Mouse (Mus musculus): ENCODE measurements around the gene Rnaseh2c. TPM values are rescaled to one million over a fixed set of nuclear protein-coding genes. Genes with fewer than 3 reads are reported as not detected.

Rnaseh2c gene
- polyA plus RNA-seq (2012; rRNA removed) = 77.3 and 81.5 TPM in 2 replicates

GRCm38 (mm10) chr19:5601752-5602541 lies at the start of gene Rnaseh2c:
Rnaseh2c (plus strand) TSS chr19:5601873.

DNA sequence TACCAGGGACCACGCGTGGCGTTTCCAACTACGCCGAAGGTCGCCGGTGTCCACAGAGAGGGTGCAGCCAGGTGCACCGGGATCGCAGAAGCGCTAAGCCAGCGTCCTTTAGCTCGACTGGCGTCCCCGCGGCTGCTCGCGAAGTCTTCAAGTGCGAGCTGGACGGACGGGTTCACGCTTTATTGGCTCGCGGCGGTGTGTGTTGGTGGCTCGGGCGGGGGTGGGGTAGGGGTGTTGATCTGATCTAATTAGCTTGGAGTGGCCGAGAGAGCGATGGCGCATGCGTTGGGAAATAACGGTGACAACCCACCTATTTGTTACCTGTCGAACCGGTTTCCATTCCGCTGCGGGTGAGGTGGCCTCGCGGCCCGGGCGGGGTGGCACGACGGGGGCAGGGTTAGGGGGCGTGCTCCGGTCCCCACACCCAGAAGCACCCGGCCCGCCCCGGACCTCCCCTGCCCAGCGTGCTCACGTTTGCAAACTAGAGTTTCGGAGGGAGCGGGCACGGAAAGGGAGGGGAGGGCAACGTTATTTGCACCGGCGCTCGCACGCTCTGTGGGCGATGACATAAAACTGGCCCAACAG lies 41.1 kb upstream of the Rnaseh2c start, which contains the start of gene Ovol1:
Gene Ovol1, minus strand, starts transcription at position 190 of the 585 bp plus-strand sequence.

GRCm38 (mm10) chr19:5567534-5568469 lies 33.9 kb upstream of the Rnaseh2c start, which contains the start of gene Ap5b1:
Ap5b1 (plus strand) TSS chr19:5568025.

DNA sequence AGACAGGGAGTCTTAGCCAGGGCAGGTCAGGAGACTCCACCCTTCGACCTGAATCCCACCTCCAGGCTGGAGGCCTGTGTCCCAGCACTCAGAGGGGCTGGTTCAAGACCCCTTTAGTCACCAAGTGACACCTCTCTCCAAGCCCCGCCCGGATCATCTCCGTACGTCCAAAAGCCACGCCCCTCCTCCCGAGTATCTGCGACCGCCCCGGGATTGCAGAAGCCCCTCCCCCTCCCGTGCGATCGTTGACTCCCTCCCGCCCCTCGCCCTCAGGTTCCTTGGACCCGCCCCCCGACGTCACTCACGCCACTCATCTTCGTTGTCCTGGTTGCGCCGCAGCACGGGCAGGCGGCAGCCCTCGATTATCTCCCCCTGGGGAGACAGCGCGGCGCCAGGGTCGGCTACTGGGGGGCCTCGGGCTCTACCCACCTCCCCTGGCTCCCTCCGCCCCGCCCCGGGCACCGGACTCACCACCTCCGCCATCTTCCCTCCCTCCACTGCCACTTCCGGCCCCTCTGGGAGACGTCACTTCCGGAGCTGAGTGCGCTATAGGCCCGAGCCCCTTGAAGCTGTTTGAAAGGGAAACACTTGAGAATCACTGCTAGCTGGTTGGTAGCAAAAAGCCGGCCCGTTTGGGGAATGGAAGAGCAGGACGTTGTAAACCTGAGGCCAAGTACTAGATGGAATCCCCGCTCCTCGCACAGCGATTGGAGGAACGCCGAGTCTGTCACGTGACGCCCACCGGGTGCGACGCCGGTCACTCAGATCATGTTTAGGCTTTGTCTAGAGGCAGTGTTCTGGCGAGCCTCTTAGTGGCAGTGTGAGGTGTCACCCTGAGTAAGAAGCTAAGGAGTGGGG lies 8.1 kb downstream of the Rnaseh2c start, which contains the start of gene Kat5:
Gene Kat5, minus strand, starts transcription at position 691 of the 858 bp plus-strand sequence.

GRCm38 (mm10) chr19:5637069-5638047 lies 35.7 kb downstream of the Rnaseh2c start, which contains the start of gene Rela:
Rela (plus strand) TSS chr19:5637483.

Other genes with a start within 250 kb of the Rnaseh2c start
- 21.5 and 23.3 TPM in 2 replicates for gene Eif1ad, start 235.1 kb upstream of the Rnaseh2c start, polyA plus RNA-seq (2012; rRNA removed)
- gene Banf1, start 234.7 kb upstream of the Rnaseh2c start, polyA plus RNA-seq (2012; rRNA removed) = 133 and 148 TPM in 2 replicates
- gene Sart1, start 213.2 kb upstream of the Rnaseh2c start, polyA plus RNA-seq (2012; rRNA removed) = 23.3 and 24.9 TPM in 2 replicates
- 0.01 and 0.09 TPM in 2 replicates for gene Tsga10ip, start 199.3 kb upstream of the Rnaseh2c start, polyA plus RNA-seq (2012; rRNA removed)
- gene Drap1, start 176.9 kb upstream of the Rnaseh2c start, polyA plus RNA-seq (2012; rRNA removed) = 68.6 and 80.7 TPM in 2 replicates
- gene AI837181, start 176.7 kb upstream of the Rnaseh2c start, polyA plus RNA-seq (2012; rRNA removed) = 13.6 and 16.4 TPM in 2 replicates
- 0.01 TPM in 1 of 2 replicates, not detected in the other for gene Fosl1, start 154.3 kb upstream of the Rnaseh2c start, polyA plus RNA-seq (2012; rRNA removed)
- gene Ccdc85b, start 144.0 kb upstream of the Rnaseh2c start, polyA plus RNA-seq (2012; rRNA removed) = 1.2 and 1.4 TPM in 2 replicates
- gene Fibp, start 141.3 kb upstream of the Rnaseh2c start, polyA plus RNA-seq (2012; rRNA removed) = 23.0 and 23.8 TPM in 2 replicates
- 0.06 and 0.07 TPM in 2 replicates for gene Ctsw, start 133.4 kb upstream of the Rnaseh2c start, polyA plus RNA-seq (2012; rRNA removed)
- gene Efemp2, start 127.9 kb upstream of the Rnaseh2c start, polyA plus RNA-seq (2012; rRNA removed) = 10.5 and 10.6 TPM in 2 replicates
- 11.9 and 12.6 TPM in 2 replicates for gene Mus81, start 113.5 kb upstream of the Rnaseh2c start, polyA plus RNA-seq (2012; rRNA removed)
- gene Cfl1, start 111.4 kb upstream of the Rnaseh2c start, polyA plus RNA-seq (2012; rRNA removed) = 433 and 538 TPM in 2 replicates
- gene 1700020D05Rik, start 98.1 kb upstream of the Rnaseh2c start, polyA plus RNA-seq (2012; rRNA removed) = 0.45 and 0.81 TPM in 2 replicates
- gene Snx32, start 91.3 kb upstream of the Rnaseh2c start, polyA plus RNA-seq (2012; rRNA removed) = 6.9 and 8.5 TPM in 2 replicates
- 0.02 TPM in 1 of 2 replicates, not detected in the other for gene Ovol1, start 41.2 kb upstream of the Rnaseh2c start, polyA plus RNA-seq (2012; rRNA removed)
- gene Ap5b1, start 33.8 kb upstream of the Rnaseh2c start, polyA plus RNA-seq (2012; rRNA removed) = 0.88 and 1.3 TPM in 2 replicates
- 29.8 and 30.0 TPM in 2 replicates for gene Kat5, start 8.4 kb downstream of the Rnaseh2c start, polyA plus RNA-seq (2012; rRNA removed)
- gene Rela, start 35.6 kb downstream of the Rnaseh2c start, polyA plus RNA-seq (2012; rRNA removed) = 12.2 and 17.0 TPM in 2 replicates
- gene Sipa1, start 61.8 kb downstream of the Rnaseh2c start, polyA plus RNA-seq (2012; rRNA removed) = 23.2 and 25.6 TPM in 2 replicates
- 11.5 and 13.8 TPM in 2 replicates for gene Map3k11, start 86.9 kb downstream of the Rnaseh2c start, polyA plus RNA-seq (2012; rRNA removed)
- 14.3 and 19.3 TPM in 2 replicates for gene Pcnx3, start 87.0 kb downstream of the Rnaseh2c start, polyA plus RNA-seq (2012; rRNA removed)
- gene Kcnk7, start 102.5 kb downstream of the Rnaseh2c start, polyA plus RNA-seq (2012; rRNA removed) = 0.05 TPM in 1 of 2 replicates, not detected in the other
- gene Ehbp1l1, start 124.4 kb downstream of the Rnaseh2c start, polyA plus RNA-seq (2012; rRNA removed) = 90.4 and 95.1 TPM in 2 replicates
- gene Fam89b, start 127.8 kb downstream of the Rnaseh2c start, polyA plus RNA-seq (2012; rRNA removed) = 34.2 and 40.2 TPM in 2 replicates
- 1.6 and 3.2 TPM in 2 replicates for gene Ltbp3, start 139.0 kb downstream of the Rnaseh2c start, polyA plus RNA-seq (2012; rRNA removed)
- gene Scyl1, start 169.5 kb downstream of the Rnaseh2c start, polyA plus RNA-seq (2012; rRNA removed) = 23.6 TPM in 2 replicates

Measured in liver, embryonic 14 days (tissue).